Mouse (Mus musculus): Measurements from ENCODE around the gene Arl8b.
A peak's percentile ranks its signal among the peaks of the same experiment; 100 is the strongest.

Gene Arl8b

GRCm38 (mm10) chr6:108785551-108785950, 2.7 kb downstream of the Arl8b start:
- DNase-seq, result no peak

GRCm38 (mm10) chr6:108791498-108791897, 8.6 kb downstream of the Arl8b start:
- DNase-seq, result no peak

DNA sequence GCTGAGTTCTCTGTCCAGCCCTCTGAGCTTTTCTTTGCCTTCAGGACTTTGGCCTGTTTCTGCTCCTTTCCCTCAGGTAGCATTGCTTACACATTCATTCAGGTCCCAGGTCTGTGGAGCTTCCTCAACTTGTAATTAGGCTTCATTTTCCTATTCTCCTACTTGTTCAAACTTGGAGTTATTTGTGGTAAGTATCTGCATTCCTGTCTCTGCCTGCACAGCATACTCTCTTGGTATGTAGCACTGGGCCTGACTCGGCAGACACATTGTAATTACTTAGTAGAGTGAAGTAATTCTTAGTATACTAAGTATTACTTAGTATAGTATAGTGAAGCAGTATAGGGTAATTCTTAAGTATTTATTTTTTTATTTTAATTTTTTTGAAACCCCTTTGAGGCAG, 13.0 kb downstream of the Arl8b start:
- DNase-seq, result no peak

GRCm38 (mm10) chr6:108796706-108797105, 13.8 kb downstream of the Arl8b start:
- peak; percentile 75 for DNase-seq

DNA sequence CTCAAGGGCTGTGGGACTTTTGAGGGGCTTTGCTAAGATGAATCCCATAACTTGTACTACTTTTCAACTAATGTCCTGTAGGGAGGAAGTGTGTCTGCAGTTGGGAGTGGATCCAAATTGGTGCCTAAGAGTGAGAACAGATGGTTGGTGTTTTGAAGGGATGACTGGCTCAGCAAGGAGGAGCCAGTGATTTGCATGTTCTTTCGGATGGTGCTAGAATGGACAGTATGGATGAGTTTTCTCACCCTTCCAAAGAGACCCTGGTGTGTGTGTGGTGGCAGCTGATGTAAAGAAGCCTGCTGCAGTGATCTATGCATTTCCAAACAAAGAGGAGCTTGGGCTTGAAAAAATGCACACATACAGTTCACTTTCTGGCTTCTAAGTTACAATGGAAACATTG, 22.3 kb downstream of the Arl8b start:
- DNase-seq, result no peak

- no peak for DNase-seq
Measured at GRCm38 (mm10) chr6:108805871-108806270, 23.0 kb downstream of the Arl8b start.

DNA sequence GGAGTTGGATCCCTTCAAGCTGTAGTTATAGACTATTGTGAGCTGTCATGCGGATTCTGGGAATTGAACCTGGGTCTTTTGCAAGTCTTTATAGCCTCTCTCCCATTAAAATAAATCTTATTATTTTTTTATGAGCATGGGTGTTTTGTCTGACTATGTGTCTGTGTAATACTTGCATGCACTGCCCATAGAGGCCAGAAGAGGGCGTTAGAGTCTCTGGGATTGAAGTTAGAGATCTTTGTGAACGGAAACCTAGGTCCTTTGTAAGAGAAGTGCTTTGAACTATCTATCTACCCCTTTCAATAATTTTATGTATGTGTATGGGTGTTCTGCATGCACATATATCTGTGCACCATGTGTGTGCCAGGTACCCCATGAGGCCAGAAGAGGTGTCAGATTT, 24.5 kb downstream of the Arl8b start:
- no peak for DNase-seq

- DNase-seq, result no peak
Measured at GRCm38 (mm10) chr6:108808786-108809185, 25.9 kb downstream of the Arl8b start.

DNA sequence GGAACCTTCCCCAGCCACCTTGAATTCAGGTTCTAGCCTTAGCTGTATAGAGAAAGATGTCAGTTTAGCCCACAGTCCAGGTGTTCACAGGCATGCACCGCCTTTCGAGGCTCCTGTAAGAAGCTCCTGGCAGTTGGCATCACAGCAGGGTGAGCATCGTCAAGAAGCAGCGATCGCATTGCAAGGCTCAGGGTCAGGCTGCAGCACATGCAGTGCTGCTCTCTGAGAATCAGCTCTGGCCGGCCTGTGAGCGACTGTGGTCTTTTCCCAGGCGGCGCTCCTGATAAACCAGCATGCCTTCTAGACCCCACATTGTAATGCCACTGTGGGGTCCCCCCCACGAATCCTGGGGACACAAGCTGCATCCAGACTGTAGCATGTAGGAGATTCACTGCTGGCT, 27.3 kb downstream of the Arl8b start:
- no peak for DNase-seq

DNA sequence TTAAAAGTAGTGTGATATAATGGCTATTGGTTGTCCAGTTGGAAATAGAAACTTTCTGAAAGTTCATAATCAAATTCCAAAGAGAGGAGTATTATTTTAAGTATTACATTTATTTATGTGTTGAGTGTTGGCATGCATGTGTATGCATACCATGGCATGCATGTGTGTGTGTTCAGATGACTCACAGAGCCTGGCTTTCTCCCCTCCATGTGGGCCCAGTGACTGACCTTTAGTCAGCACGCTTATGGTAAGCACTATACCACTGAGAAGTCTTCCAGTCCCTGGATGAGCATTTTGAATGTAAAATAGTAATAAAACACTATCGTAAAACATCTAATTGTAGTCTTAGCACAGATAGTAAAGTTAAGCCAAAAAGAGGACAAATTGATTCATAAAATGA, 29.2 kb downstream of the Arl8b start:
- no peak for DNase-seq

DNA sequence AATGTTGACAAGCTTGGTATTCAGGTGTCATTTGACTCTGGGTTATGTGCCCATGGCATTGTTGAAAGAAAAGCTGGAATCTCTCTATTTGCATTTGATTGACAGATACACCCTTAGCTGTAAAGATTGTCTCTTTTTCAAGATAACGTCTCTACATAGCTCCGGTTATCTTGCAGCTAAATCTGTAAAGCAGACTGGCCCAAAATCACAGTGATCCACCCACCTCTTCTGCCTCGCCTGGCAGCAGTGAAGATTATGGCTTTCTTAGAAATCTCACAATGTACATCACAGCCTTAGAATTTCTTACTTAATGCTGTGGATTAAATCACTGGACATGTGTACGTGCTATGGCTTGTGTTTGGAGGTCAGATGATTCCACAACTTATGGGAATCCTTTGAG, 34.6 kb downstream of the Arl8b start:
- no peak for DNase-seq

- DNase-seq, result peak; percentile 51
Measured at GRCm38 (mm10) chr6:108824816-108825545, 42.1 kb downstream of the Arl8b start.

DNA sequence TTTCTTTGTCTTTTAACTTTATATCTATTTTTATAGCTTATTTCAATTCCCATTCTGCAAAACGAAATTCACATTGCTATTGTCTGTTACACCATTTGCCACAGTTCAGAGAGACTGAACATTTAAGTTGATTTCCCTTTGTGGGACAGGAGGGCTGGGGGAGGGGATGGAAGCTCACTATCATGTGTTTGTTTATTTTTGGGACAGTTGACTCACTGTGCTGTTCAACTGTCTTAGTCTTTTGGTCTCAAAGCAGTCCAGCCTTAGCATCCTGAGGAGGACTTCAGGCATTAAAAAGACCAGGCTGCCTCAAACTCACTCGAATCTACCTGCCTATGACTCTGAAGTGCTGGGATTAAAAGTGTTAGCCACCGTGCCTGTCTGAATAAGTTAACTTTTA, 43.2 kb downstream of the Arl8b start:
- DNase-seq, result no peak

GRCm38 (mm10) chr6:108827336-108827920, 44.5 kb downstream of the Arl8b start:
- DNase-seq, result no peak

- peak; percentile 99 for DNase-seq
Measured at GRCm38 (mm10) chr6:108828234-108828868, 45.5 kb downstream of the Arl8b start, which contains the start of gene Edem1. TSS of gene Edem1 (plus strand) at chr6:108828641.

DNA sequence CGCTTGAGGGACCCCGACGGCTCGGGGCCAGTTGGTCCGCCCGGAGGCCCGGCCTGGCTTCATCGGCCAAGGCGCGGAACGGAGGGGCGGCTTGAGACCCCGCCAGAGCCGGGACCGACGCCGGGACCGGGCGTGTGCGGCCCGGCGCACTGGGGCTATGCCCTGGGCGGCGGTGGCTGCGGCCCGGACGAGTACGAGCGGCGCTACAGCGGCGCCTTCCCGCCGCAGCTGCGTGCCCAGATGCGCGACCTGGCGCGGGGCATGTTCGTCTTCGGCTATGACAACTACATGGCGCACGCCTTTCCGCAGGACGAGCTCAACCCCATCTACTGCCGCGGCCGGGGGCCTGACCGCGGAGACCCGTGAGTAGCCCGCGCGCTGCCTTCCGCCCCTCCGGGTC, 46.0 kb downstream of the Arl8b start:
- peak; percentile 22 for DNase-seq

GRCm38 (mm10) chr6:108829386-108830370, 46.8 kb downstream of the Arl8b start:
- peak; percentile 74 for DNase-seq

DNA sequence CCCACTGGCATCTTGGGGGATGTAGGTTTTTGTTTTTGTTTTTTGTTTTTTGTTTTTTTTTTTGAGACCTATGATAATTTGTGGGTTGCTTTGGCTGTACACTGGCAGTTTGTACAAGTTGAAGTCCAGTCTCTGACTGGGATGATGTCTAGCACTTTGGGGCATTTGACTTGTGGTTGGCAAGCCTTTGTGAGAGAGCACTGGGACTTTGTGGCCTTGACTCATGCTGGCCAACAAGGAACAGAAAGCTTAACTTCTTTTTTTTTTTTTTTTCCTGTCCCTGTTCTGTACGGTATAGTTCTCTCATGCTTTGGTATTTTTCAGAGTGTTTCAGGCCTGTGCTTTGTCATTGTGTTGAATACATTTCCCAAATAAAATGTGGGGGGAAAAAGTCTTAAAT, 49.3 kb downstream of the Arl8b start:
- DNase-seq, result peak; percentile 38

- DNase-seq, result no peak
Measured at GRCm38 (mm10) chr6:108832989-108833388, 50.1 kb downstream of the Arl8b start.

DNA sequence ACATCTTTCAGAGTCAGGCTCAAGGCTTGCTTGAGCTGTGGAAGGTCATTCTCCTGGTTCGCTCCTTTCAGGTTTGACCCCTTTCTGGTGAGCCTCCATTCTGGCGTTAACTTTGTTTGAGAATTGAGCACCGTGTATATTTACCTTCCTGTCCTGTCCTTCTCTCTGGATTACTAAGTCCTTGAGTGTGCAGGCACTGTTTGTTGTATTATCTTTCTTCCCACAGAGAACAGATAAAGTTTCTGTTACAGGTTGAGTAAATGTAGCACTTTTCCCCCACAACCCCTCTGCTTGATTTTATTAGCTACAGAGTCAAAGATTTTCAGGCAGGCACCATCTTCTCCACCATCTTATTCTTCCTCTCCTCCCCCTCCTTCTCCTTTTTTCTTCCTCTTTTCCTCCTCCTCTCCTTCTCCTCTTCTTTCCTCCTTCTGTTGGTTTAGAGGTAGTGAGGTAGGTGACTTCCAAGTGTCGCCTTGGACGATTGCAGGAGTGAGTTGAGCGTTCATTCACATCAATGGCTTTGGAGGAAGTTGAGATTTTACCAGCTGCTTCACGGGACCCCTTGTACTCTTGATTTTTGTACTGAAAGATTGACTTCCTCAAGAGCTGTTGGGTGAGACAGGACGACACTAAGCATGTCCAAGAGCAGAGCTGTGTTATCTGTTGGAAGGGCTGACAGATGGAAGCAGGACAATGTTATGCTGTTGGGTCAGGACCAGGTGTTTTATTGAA, 51.2 kb downstream of the Arl8b start:
- no peak for DNase-seq

GRCm38 (mm10) chr6:108835765-108836691, 53.1 kb downstream of the Arl8b start:
- DNase-seq, result peak; percentile 84
